Mouse (Mus musculus) erythroblast, embryonic 14.5 days (primary cell): Measurements from ENCODE around the gene Elmo3. TPM values are rescaled to one million over a fixed set of nuclear protein-coding genes. Genes with fewer than 3 reads are reported as not detected.
"Not testable (repeated sequence)": the region's sequence is repeated elsewhere in the genome, so short reads cannot be mapped to it uniquely, and the experiment has no call there.

Experiments
- H3K27me3 ChIP-seq: 2 replicates; pipeline ENCODE4 v1.6.1; 2012; ENCODE audit warnings: inconsistent platforms; ENCODE audit not compliant: control insufficient read depth
- H3K36me3 ChIP-seq: 2 replicates; pipeline ENCODE4 v1.6.1; 2012; ENCODE audit warnings: mild to moderate bottlenecking, inconsistent platforms; ENCODE audit not compliant: control insufficient read depth
- H3K4me1 ChIP-seq: 2 replicates; pipeline ENCODE4 v1.6.1; 2012; ENCODE audit warnings: inconsistent platforms; ENCODE audit not compliant: control insufficient read depth
- H3K4me3 ChIP-seq: replicated peaks from 2 replicates; pipeline ENCODE3; 2012; ENCODE audit warnings: moderate library complexity, mild to moderate bottlenecking, inconsistent platforms
- H3K9me3 ChIP-seq: 2 replicates; pipeline ENCODE4 v1.6.1; 2012; ENCODE audit warnings: low read length, inconsistent platforms, mixed read lengths; ENCODE audit not compliant: control insufficient read depth
- GATA1 ChIP-seq: IDR thresholded peaks from 2 replicates; pipeline ENCODE4 v1.6.1; 2012; ENCODE audit warnings: low read length, inconsistent platforms, mixed read lengths
- TAL1 ChIP-seq: IDR thresholded peaks from 3 replicates; pipeline ENCODE4 v1.6.1; 2012; ENCODE audit warnings: low read length, inconsistent platforms, mixed read lengths
- polyA plus RNA-seq: library from polyadenylated mRNA; stranded (reverse); fragments of >175 nt; gene quantifications from 2 replicates; pipeline ENCODE4 v1.2.3, GENCODE M21; 2012

Elmo3 gene
- polyA plus RNA-seq, 1 experiment = 0.97 TPM

- H3K4me1 ChIP-seq = peaks cover 40% of the 10 kb centered on the region
- no peaks in the 10 kb centered on the region for H3K9me3 ChIP-seq
- no peaks in the 10 kb centered on the region for H3K36me3 ChIP-seq
- no peak overlapping the region for H3K4me3 ChIP-seq
- no peak for TF ChIP-seq GATA1
- no peak for TF ChIP-seq TAL1
- H3K27me3 ChIP-seq = peaks cover 55% of the 10 kb centered on the region
Measured at GRCm38 (mm10) chr8:105286907-105287306, 18.5 kb upstream of the Elmo3 start.

GRCm38 (mm10) chr8:105288231-105288630 lies 17.2 kb upstream of the Elmo3 start:
- no peaks in the 10 kb centered on the region for H3K36me3 ChIP-seq
- TF ChIP-seq TAL1 (no peak), GATA1 (no peak)
- no peak overlapping the region for H3K4me3 ChIP-seq
- no peaks in the 10 kb centered on the region for H3K9me3 ChIP-seq
- peaks cover 30% of the 10 kb centered on the region for H3K4me1 ChIP-seq
- peaks cover 47% of the 10 kb centered on the region for H3K27me3 ChIP-seq

- no peaks in the 10 kb centered on the region for H3K9me3 ChIP-seq
- TF ChIP-seq TAL1 (no peak), GATA1 (no peak)
- peaks cover 26% of the 10 kb centered on the region for H3K4me1 ChIP-seq
- peaks cover 47% of the 10 kb centered on the region for H3K27me3 ChIP-seq
- no peaks in the 10 kb centered on the region for H3K36me3 ChIP-seq
- peak overlapping the region; percentile 64 for H3K4me3 ChIP-seq
Measured at GRCm38 (mm10) chr8:105288958-105289732, 16.3 kb upstream of the Elmo3 start.

- TF ChIP-seq TAL1 (no peak), GATA1 (no peak)
- H3K36me3 ChIP-seq = no peaks in the 10 kb centered on the region; the same call in 1 of the 2 replicates
- H3K4me1 ChIP-seq = peaks cover 29% of the 10 kb centered on the region
- peak within 1 kb of the TSS; percentile 64 for H3K4me3 ChIP-seq
- H3K9me3 ChIP-seq = no peaks in the 10 kb centered on the region
- H3K27me3 ChIP-seq = peaks cover 42% of the 10 kb centered on the region
Measured at GRCm38 (mm10) chr8:105289805-105290460, 15.5 kb upstream of the Elmo3 start, which contains the start of gene 4931428F04Rik. TSS of gene 4931428F04Rik (minus strand) at chr8:105289864.

GRCm38 (mm10) chr8:105290554-105291314 lies 14.7 kb upstream of the Elmo3 start:
- no peak overlapping the region for H3K4me3 ChIP-seq
- no peak for TF ChIP-seq TAL1
- no peak for TF ChIP-seq GATA1
- H3K9me3 ChIP-seq = no peaks in the 10 kb centered on the region
- H3K36me3 ChIP-seq = peaks cover 5% of the 10 kb centered on the region
- H3K27me3 ChIP-seq = peaks cover 34% of the 10 kb centered on the region
- H3K4me1 ChIP-seq = peaks cover 37% of the 10 kb centered on the region

- not testable (repeated sequence) for H3K36me3 ChIP-seq, H3K9me3 ChIP-seq, H3K4me3 ChIP-seq
- Histone ChIP-seq H3K4me1 (peaks cover 43% of the 10 kb centered on the region), H3K27me3 (peaks cover 28% of the 10 kb centered on the region)
Measured at GRCm38 (mm10) chr8:105291364-105291763, 14.0 kb upstream of the Elmo3 start.

GRCm38 (mm10) chr8:105291802-105292201 lies 13.6 kb upstream of the Elmo3 start:
- Histone ChIP-seq H3K4me1 (peaks cover 47% of the 10 kb centered on the region), H3K27me3 (peaks cover 25% of the 10 kb centered on the region)
- H3K4me3 ChIP-seq, H3K9me3 ChIP-seq, H3K36me3 ChIP-seq: not testable (repeated sequence)

GRCm38 (mm10) chr8:105292471-105292870 lies 12.9 kb upstream of the Elmo3 start:
- no peaks in the 10 kb centered on the region for H3K9me3 ChIP-seq
- H3K27me3 ChIP-seq = peaks cover 24% of the 10 kb centered on the region
- peaks cover 52% of the 10 kb centered on the region for H3K4me1 ChIP-seq
- no peak for TF ChIP-seq TAL1
- no peak for TF ChIP-seq GATA1
- H3K36me3 ChIP-seq = peaks cover 7% of the 10 kb centered on the region
- H3K4me3 ChIP-seq = no peak overlapping the region

GRCm38 (mm10) chr8:105293405-105293804 lies 12.0 kb upstream of the Elmo3 start:
- no peaks in the 10 kb centered on the region for H3K9me3 ChIP-seq
- no peak overlapping the region for H3K4me3 ChIP-seq
- TF ChIP-seq GATA1 (no peak), TAL1 (no peak)
- H3K27me3 ChIP-seq = peaks cover 24% of the 10 kb centered on the region
- H3K36me3 ChIP-seq = peaks cover 15% of the 10 kb centered on the region
- H3K4me1 ChIP-seq = peaks cover 53% of the 10 kb centered on the region
